Mouse (Mus musculus): ENCODE results near the gene Cd300lg.

Cd300lg gene

GRCm38 (mm10) chr11:102096887-102097391 lies 55.6 kb downstream of the Cd300lg start:
- peak; percentile 82 for DNase-seq (ENCODE audit: low spot score)

- no peak for DNase-seq (ENCODE audit: low spot score)
Measured at GRCm38 (mm10) chr11:102101219-102101618, 59.9 kb downstream of the Cd300lg start, which contains the start of gene Ppy. Gene Ppy (minus strand): TSS chr11:102101319.

DNA sequence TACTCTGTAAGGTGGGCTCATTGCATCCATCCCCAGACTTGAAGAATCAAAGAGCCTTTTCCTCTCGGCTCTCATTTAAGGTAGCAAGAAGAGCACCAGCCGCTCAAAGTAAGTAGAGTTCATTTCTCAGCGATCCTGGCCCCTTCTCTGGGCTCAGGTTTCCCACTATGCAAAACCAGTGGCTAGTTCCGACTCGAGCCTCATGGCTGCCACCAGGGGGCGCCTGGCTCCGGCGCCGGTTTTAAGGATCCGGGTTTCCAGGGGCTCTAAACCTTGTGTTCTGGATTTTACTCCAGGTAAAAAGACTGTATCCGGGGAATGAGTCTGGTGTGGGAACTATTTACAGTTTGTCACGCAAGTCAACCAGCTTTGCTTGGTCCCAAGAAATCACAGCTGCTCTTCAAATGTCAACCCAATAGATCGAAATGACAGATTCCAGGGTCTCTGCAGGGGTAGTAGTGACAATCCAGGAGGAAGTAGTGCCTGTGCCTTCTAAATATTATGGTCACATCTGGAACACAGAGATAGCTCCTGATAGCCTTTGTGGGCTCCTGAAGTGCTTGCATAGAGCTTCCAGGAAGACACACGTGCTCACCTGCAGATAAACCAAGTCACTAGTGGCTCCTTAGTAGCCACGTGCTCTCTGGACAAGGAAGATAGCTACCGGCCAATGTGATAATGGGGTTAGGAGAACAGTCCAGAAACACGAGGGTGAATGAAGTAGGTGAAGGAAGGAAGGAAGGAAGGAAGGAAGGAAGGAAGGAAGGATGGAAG lies 61.4 kb downstream of the Cd300lg start:
- peak; percentile 87 for DNase-seq (ENCODE audit: low spot score)

Measured in testis, postnatal 10 days (tissue).